Comparison of ENCODE assay signal across 16 mouse cellular contexts in the genomic region with DNA sequence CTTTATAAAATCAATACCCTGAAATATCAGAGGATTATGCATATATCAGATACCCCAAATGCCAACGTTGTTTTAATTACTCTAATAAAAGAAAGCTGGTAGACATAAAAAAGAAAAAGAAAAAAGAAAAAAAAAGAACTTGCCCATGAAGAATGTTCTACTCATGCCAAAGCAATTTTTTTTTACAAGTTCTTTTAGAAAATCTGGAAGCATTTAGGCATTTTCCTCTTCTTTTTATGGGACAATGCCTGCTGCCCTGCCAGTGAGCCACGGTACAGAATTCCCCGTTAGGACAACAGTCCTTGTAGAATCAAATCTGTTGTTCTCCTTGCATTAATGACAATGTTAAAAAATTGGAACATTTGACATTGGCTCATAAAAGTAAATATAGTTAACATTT.
"Had no signal": no experiment of that assay in that cellular context is flagged by ENCODE, and none has a peak within 500 bp of the region (broad histone marks: within the 10 kb centered on the region; RNA-seq: fewer than 3 reads in every experiment).

No protein-coding gene starts in this region.

- H3K36me3 ChIP-seq: lung, embryonic 15.5 days; midbrain, embryonic 15.5 days; neural tube, embryonic 12.5 days had no signal

- DNase-seq: kidney, adult 18-20 months; kidney, postnatal 10 days; kidney, postnatal 4 days; left cerebral cortex, postnatal 4 days; lung, postnatal 14 days; right cerebral cortex, postnatal 4 days; spleen, adult 18-20 months; thymus, adult 18-20 months; thymus, postnatal 14 days had no signal

- H3K9ac ChIP-seq: lung, embryonic 15.5 days; midbrain, embryonic 15.5 days; neural tube, embryonic 12.5 days had no signal

- H3K27me3 ChIP-seq: lung, embryonic 15.5 days; megakaryocyte, embryonic 14.5 days; midbrain, embryonic 15.5 days; neural tube, embryonic 12.5 days had no signal

- H3K4me1 ChIP-seq: lung, embryonic 15.5 days; midbrain, embryonic 15.5 days; neural tube, embryonic 12.5 days had no signal

- H3K4me3 ChIP-seq: layer of hippocampus, adult 2 months; lung, embryonic 15.5 days; megakaryocyte, embryonic 14.5 days; midbrain, embryonic 15.5 days; neural tube, embryonic 12.5 days had no signal

- H3K4me2 ChIP-seq: lung, embryonic 15.5 days; midbrain, embryonic 11.5 days; midbrain, embryonic 15.5 days; neural tube, embryonic 12.5 days had no signal

- ATAC-seq: midbrain, embryonic 15.5 days had no signal

- H3K27ac ChIP-seq: layer of hippocampus, adult 2 months; lung, embryonic 15.5 days; macrophage; midbrain, embryonic 15.5 days; neural tube, embryonic 12.5 days had no signal

- H3K9me3 ChIP-seq: lung, embryonic 15.5 days; megakaryocyte, embryonic 14.5 days; midbrain, embryonic 15.5 days; neural tube, embryonic 12.5 days had no signal
